Mouse (Mus musculus) lung, embryonic 14.5 days (tissue): ENCODE measurements around the gene Zfp182. TPM values are rescaled to one million over a fixed set of nuclear protein-coding genes. Genes with fewer than 3 reads are reported as not detected.

ENCODE experiments used
- ATAC-seq: fragments of 200-750 bp; cut with Nextera tagmentation; 2 replicates; pipeline ENCODE4 v1.8.0; 2017; ENCODE audit warnings: mild to moderate bottlenecking, moderate TSS enrichment, moderate library complexity; ENCODE audit not compliant: insufficient read depth
- DNase-seq: peaks from one replicate; pipeline ENCODE4 v3.0.0-alpha.2; 2015
- H3K27ac ChIP-seq: fragments of 300-500 bp; sonication (generic); 2 replicates; pipeline ENCODE4 v1.5.1; 2014; ENCODE audit warnings: low read depth, mild to moderate bottlenecking, moderate library complexity
- H3K27me3 ChIP-seq: fragments of 300-500 bp; sonication (generic); 2 replicates; pipeline ENCODE4 v1.6.1; 2014; ENCODE audit warnings: low read length, control low read depth; ENCODE audit not compliant: insufficient read depth
- H3K36me3 ChIP-seq: fragments of 300-500 bp; sonication (generic); 2 replicates; pipeline ENCODE4 v1.6.1; 2014; ENCODE audit warnings: control low read depth; ENCODE audit not compliant: insufficient read depth
- H3K4me1 ChIP-seq: fragments of 300-500 bp; sonication (generic); 2 replicates; pipeline ENCODE4 v1.6.1; 2014; ENCODE audit warnings: antibody characterized with exemption, control low read depth; ENCODE audit not compliant: insufficient read depth
- H3K4me2 ChIP-seq: fragments of 300-500 bp; sonication (generic); 2 replicates; pipeline ENCODE4 v1.6.1; 2014; ENCODE audit warnings: mild to moderate bottlenecking
- H3K4me3 ChIP-seq: fragments of 300-500 bp; sonication (generic); 2 replicates; pipeline ENCODE4 v1.5.1; 2014; ENCODE audit warnings: low read depth, low read length
- H3K9ac ChIP-seq: fragments of 300-500 bp; sonication (generic); 2 replicates; pipeline ENCODE4 v1.6.1; 2014
- H3K9me3 ChIP-seq: fragments of 300-500 bp; sonication (generic); 2 replicates; pipeline ENCODE4 v1.6.1; 2016; ENCODE audit warnings: low read depth, low read length, control low read depth
- CTCF ChIP-seq: IDR thresholded peaks from 2 replicates; pipeline ENCODE4 v1.5.1; 2016; ENCODE audit warnings: antibody characterized with exemption, low read depth
- WGBS: fragments of 180-500 bp; shearing (Covaris S2); extraction: QIAGEN DNeasy Blood & Tissue Kit; methylation state at CpG from one replicate; pipeline ENCODE4 v1.1.7; 2014; 5-methylcytosine and 5-hydroxymethylcytosine counted together
- polyA plus RNA-seq: library from polyadenylated mRNA; unstranded; fragments of >200 nt; fragmentation: Nextera tagmentation; extraction: Ambion mirVana; gene quantifications from 2 replicates; pipeline ENCODE4 v1.2.1, GENCODE M21; 2014

Gene Zfp182
- polyA plus RNA-seq, 1 experiment from 2014 or later: 5.5 TPM

DNA sequence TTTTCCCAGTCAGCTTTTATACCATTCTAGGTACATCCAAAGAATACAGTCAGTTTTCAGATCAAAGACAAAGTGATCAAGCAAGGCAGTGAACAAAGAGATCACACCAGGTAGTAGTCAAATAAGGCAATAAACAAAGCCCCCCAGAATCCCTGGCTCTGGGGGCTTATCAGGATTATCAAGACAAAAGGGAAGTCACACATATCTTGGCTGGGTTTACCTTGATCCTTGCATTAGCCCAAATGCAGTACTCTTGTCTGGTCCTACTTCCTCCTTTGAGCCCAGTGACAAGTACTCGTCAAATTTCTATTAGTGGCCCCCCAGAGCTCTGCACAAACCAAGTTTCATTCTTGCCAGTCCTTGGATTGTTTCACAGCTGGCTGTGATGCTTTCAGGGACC lies 81.2 kb downstream of the Zfp182 start:
- H3K27me3 ChIP-seq: no peaks in the 10 kb centered on the region
- no peak overlapping the region for H3K4me3 ChIP-seq
- no peak for DNase-seq
- no peaks in the 10 kb centered on the region for H3K9me3 ChIP-seq
- H3K9ac ChIP-seq: no peak overlapping the region
- H3K27ac ChIP-seq: no peak overlapping the region
- H3K4me2 ChIP-seq: no peak overlapping the region
- ATAC-seq: no peak
- no peak for TF ChIP-seq CTCF
- no peaks in the 10 kb centered on the region for H3K36me3 ChIP-seq
- 58% methylated on average over 1 of the region's 1 CpGs for WGBS
- H3K4me1 ChIP-seq: no peaks in the 10 kb centered on the region

Other genes with a start within 250 kb of the Zfp182 start
- gene Timp1, start 192.2 kb downstream of the Zfp182 start, polyA plus RNA-seq: 34.2 and 34.7 TPM in 2 replicates
- 0.11 and 0.42 TPM in 2 replicates for gene Syn1, start 141.3 kb downstream of the Zfp182 start, polyA plus RNA-seq
- 5.6 and 6.0 TPM in 2 replicates for gene Cfp, start 130.8 kb downstream of the Zfp182 start, polyA plus RNA-seq
- 7.7 and 8.0 TPM in 2 replicates for gene Elk1, start 111.7 kb downstream of the Zfp182 start, polyA plus RNA-seq
- gene Uxt, start 100.3 kb downstream of the Zfp182 start, polyA plus RNA-seq: 53.2 and 55.9 TPM in 2 replicates
- not detected in 2 replicates for gene Spaca5, start 6.1 kb upstream of the Zfp182 start, polyA plus RNA-seq
- 1.3 TPM in 2 replicates for gene Zfp300, start 27.2 kb upstream of the Zfp182 start, polyA plus RNA-seq
- gene Ssxa1, start 53.5 kb upstream of the Zfp182 start, polyA plus RNA-seq: not detected in 2 replicates
- gene Gm21876, start 113.3 kb upstream of the Zfp182 start, polyA plus RNA-seq: not detected in 2 replicates